Comparison of ENCODE assay signal across 9 mouse cellular contexts in the genomic region with DNA sequence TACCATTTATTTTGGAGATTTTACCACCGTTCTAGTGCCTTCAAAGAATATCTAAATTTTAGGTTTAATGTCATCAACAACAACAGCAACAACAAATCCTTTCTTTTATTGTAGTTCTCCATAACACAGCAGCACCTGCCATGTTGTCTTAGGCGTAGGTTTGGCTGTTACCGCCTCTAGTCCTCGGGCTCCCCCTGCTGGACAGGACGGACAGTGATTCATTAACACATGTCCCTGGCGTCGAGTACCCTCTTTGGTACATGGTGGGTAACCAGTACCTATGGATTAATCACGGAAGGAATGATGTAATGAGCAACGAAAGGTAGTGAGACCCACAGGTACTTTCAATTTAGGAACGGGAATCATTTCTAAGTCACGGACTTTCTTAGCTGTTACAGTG. TPM values are rescaled to one million over a fixed set of nuclear protein-coding genes. Genes with fewer than 3 reads are reported as not detected.
DNase-seq lines count a peak whose midpoint lies in the region; ATAC-seq and TF ChIP-seq lines count a peak whose summit lies in the region.
"Had no signal": no experiment of that assay in that cellular context is flagged by ENCODE, and none has a peak within 500 bp of the region (broad histone marks: within the 10 kb centered on the region; RNA-seq: fewer than 3 reads in every experiment).

No protein-coding gene starts in this region.

- no peaks in the 10 kb centered on the region for H3K27me3 ChIP-seq in embryonic facial prominence, embryonic 11.5 days (ENCODE audit: control insufficient read depth, insufficient read depth, low read length)
- H3K27me3 ChIP-seq: liver, embryonic 15.5 days had no signal

- TF ChIP-seq POLR2A in lung, adult 2 months (IDR thresholded peaks at IDR 0.05; ENCODE audit: borderline replicate concordance, extremely low read depth, low read depth, low read length): no peak

- no peak overlapping the region for H3K9ac ChIP-seq in embryonic facial prominence, embryonic 11.5 days (replicated peaks; ENCODE audit: low read length)
- H3K9ac ChIP-seq: liver, embryonic 15.5 days had no signal

- no peak overlapping the region for H3K4me3 ChIP-seq in embryonic facial prominence, embryonic 11.5 days (ENCODE audit: low read depth, low read length)
- H3K4me3 ChIP-seq in lung, adult 2 months (replicated peaks; ENCODE audit: extremely low read depth, low read depth, low read length): no peak overlapping the region
- H3K4me3 ChIP-seq: liver, embryonic 15.5 days had no signal

- H3K36me3 ChIP-seq in embryonic facial prominence, embryonic 11.5 days (replicated peaks; ENCODE audit: control insufficient read depth, insufficient read depth, low read depth, low read length): no peaks in the 10 kb centered on the region
- H3K36me3 ChIP-seq: liver, embryonic 15.5 days had no signal

- peak; percentile 93 for TF ChIP-seq CTCF in lung, adult 2 months (IDR thresholded peaks at IDR 0.05; ENCODE audit: insufficient read depth, low read length)

- H3K4me2 ChIP-seq in embryonic facial prominence, embryonic 11.5 days (ENCODE audit: low read depth, low read length): no peak overlapping the region
- H3K4me2 ChIP-seq: liver, embryonic 15.5 days had no signal

- ATAC-seq in embryonic facial prominence, embryonic 11.5 days (replicated peaks; ENCODE audit: insufficient number of reproducible peaks, low FRiP score, low TSS enrichment, low read depth): no peak

- DNase-seq in ES-CJ7 (ENCODE audit: low read depth, low spot score): peak; percentile 80
- peak; percentile 82 to 88 for DNase-seq in adrenal gland, postnatal 36 days
- peak; percentile 80 for DNase-seq in embryonic facial prominence, embryonic 11.5 days (ENCODE audit: low spot score)
- peak; percentile 41 to 76 for DNase-seq in heart, adult 9 months (ENCODE audit: low spot score in 2 of 2)
- DNase-seq in kidney, postnatal 4 days: peak; percentile 88
- peak; percentile 78 for DNase-seq in lung, adult 2 months
- peak; percentile 67 for DNase-seq in retina, postnatal 1 day
- peak; percentile 92 for DNase-seq in thymus, postnatal 4 days

- H3K9me3 ChIP-seq in embryonic facial prominence, embryonic 11.5 days (replicated peaks; ENCODE audit: control insufficient read depth, low read length): no peaks in the 10 kb centered on the region
- H3K9me3 ChIP-seq: liver, embryonic 15.5 days had no signal

- no peaks in the 10 kb centered on the region for H3K4me1 ChIP-seq in embryonic facial prominence, embryonic 11.5 days (ENCODE audit: control insufficient read depth, insufficient read depth, low read length)
- peaks cover 3% of the 10 kb centered on the region for H3K4me1 ChIP-seq in lung, adult 2 months (ENCODE audit: control insufficient read depth, insufficient read depth, low read length)
- H3K4me1 ChIP-seq: liver, embryonic 15.5 days had no signal

- no peak overlapping the region for H3K27ac ChIP-seq in embryonic facial prominence, embryonic 11.5 days (replicated peaks; ENCODE audit: low read depth, low read length)
- H3K27ac ChIP-seq: liver, embryonic 15.5 days had no signal

- 39% methylated on average over 11 of the region's 11 CpGs for WGBS in embryonic facial prominence, embryonic 11.5 days
- WGBS in lung, adult 2 months: 26% methylated on average over 11 of the region's 11 CpGs

RNA-seq across cellular contexts. Expression of gene Fez2, which starts 37.2 kb away (rescaled TPM):
- total RNA-seq in adrenal gland, postnatal 36 days (2021): 10 to 100 TPM; 57.9 to 64.7 TPM
- 46.0 and 46.1 TPM in 2 replicates for polyA plus RNA-seq in embryonic facial prominence, embryonic 11.5 days (2014; fragmentation: Nextera tagmentation; extraction: Ambion mirVana)
- polyA plus RNA-seq in lung, adult 2 months (2012; rRNA removed): 29.5 and 40.0 TPM in 2 replicates

RNA-seq across cellular contexts. Expression of gene Vit, which starts 52.8 kb away (rescaled TPM):
- total RNA-seq in adrenal gland, postnatal 36 days (2021): 1 to 10 TPM; 1.7 to 2.4 TPM
- 1.3 TPM in 2 replicates for polyA plus RNA-seq in embryonic facial prominence, embryonic 11.5 days (2014; fragmentation: Nextera tagmentation; extraction: Ambion mirVana)
- 1.1 and 1.4 TPM in 2 replicates for polyA plus RNA-seq in lung, adult 2 months (2012; rRNA removed)
